Mouse (Mus musculus) kidney, postnatal 36 days (tissue): ENCODE data around the gene Kif7.

Source experiments
- DNase-seq, 2 experiments: peaks; one replicate each; pipeline ENCODE4 v3.0.0; 2021 to 2022; ENCODE audit warnings: mixed read lengths in 2 of 2

The Kif7 gene

GRCm38 (mm10) chr7:79715187-79715981 is at the start of gene Kif7:
TSS of gene Kif7 (minus strand) at chr7:79715720.
- DNase-seq, result peak; percentile 80 to 88

- DNase-seq, result no peak
These were observed 46.6 kb upstream of the Kif7 start for GRCm38 (mm10) chr7:79762106-79762505.

DNA sequence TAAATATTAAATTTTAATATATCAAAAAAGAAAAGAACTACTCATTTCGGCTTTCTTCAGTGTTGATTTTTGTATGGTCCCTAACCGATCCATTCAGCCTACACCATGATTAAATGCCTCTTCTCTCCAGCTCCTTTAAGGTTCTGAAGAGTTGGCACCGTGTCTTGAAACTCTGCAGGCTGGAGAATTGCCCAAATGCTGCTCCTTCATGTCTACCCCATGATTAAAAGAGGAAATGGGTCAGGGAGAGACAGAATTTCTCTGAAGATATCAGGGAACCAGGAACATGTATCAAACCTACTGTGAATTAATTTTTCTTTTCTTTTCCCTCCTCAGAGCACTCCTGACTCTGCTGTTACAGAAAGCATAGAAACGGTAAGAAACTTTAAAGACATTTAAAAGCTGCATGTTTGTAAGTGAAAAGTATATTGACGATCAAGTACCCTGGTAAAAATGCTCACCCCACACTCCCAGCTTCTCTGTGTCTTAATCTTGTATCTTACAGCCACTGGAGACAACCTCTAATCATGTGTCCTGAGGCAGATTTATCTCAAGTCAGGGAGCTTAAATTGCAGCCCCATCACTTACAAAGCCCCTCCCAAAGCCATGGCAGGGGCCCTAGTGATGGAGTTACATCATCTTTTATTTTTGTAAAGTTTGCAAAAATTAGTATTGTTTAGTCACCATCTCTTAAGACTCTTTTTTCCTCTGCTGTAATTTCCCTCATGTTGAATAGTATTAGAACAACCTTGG is 45.8 kb upstream of the Kif7 start:
- DNase-seq, result no peak

DNA sequence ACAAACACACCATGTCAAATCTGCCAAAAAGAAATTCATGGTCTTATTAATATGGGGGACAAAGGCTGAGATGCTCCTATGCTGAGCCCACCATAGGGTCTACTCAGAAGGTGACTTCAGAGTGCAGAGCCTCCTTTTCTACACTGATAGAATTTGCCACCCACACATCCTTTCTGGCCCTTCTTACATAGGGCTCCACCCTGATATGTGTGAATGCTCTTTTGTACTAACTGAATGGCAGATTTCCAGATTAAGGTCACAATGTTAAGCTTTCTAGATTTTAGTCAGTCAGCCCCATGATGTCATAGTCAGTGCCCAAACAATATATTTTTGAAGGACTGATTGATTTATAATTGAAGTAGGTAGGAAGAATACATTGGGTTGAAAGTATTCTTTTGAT is 44.2 kb upstream of the Kif7 start:
- no peak for DNase-seq

DNA sequence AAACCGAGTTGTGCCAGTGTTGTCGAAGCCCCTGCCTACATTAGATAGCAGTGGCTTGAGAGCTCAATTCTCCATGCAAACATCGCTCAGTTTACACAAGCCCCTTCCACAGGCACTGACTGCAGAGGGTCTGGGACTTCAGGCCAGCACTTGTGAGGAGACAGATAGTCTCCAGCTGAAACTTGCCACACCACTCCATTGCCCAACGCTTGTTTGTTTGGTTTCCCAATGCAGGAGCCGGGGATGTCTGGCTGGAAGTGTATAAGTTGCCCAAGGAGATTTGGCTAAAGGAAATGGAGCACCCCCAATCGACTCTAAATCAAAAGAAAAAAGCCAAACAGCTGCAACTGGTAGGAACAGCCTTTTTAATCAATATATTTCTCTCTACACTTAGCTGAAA is 42.7 kb upstream of the Kif7 start:
- no peak for DNase-seq

- DNase-seq, result peak in 1 of 2 experiments; percentile 22
These were observed 40.8 kb upstream of the Kif7 start for GRCm38 (mm10) chr7:79756334-79756733.

- no peak for DNase-seq
These were observed 34.0 kb upstream of the Kif7 start for GRCm38 (mm10) chr7:79749511-79749910.

DNA sequence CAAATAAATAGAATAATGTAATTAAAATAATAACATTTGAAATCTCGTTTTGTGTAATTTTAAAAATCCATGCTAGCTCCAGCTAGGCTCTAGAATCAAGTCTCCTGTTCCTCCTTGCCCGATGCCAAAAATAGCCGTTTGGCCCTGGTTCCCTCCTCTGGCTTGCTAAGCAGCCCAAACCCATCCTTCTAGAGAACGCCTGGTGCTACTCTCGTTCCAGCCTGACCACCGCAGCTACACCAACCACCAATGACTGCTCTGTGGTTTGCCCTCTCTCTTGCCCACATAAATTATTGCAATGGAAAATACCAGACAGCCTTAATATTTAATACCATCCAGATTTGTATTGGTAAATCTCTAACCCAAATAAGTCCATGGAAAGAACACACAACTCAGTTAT is 32.1 kb upstream of the Kif7 start:
- no peak for DNase-seq

DNA sequence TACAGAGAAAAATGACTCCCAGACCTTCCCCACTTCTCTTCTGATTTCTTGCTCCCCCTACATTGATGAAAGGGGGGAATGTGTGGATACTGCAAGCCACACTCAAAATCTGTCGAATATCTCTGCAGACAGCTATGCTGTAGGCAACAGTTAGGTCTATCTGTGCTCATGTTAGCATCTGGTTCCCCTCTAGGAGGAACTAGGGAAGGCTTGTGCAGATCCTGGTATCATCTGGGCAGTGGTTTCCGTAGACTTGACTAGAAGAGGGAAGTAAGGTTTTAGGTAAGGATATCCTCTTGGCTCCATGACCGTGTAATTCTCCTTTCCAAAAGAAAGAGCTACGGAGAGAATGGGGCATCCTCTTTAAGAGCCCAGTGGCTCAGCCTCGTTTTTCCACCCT is 29.1 kb upstream of the Kif7 start:
- DNase-seq, result no peak

GRCm38 (mm10) chr7:79744051-79744450 is 28.5 kb upstream of the Kif7 start:
- DNase-seq, result no peak

- DNase-seq, result peak; percentile 91 to 92
These were observed 27.4 kb upstream of the Kif7 start, which contains the start of the genes Pex11a and Wdr93 for GRCm38 (mm10) chr7:79742659-79743536. TSS of gene Pex11a (minus strand) at chr7:79743131. TSS of gene Wdr93 (plus strand) at chr7:79743163.

DNA sequence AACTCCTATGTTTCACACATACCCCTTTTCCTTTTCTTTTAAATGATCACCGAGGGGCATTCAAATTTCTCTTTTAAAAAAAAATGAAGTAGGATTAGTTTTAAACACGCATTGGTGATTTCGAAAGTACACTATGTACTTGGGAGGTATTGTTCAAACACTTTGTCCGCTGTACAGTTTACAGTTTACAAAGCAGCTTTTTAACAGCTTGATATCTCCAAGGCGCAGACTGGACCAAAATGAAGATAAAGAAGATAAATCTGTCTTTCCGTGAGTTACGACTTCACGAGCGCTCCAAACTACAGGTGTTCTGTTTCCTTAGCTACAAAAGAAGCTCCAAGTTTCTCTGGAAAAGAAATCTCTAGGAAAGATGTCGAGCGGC is 26.7 kb upstream of the Kif7 start:
- DNase-seq, result no peak

DNA sequence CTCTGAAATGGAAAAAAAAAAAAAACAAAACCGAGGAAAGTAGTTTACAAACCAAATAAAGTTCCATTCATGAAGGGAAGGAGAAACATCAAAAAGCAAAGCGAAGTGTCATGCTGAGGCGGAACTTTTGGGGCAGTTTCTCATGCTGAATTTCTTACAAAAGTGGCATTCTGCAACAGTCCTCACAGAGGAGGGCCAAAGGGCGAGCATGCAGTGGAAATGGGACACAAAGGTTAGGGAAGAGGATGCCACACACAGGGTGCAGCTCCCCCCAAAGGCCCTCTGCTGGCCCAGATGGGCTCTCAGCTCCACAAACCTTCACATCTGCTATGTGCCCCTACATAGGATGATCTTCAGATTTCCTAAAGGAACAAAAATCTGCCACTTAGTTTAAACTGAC is 24.8 kb upstream of the Kif7 start:
- peak; percentile 34 to 45 for DNase-seq

DNA sequence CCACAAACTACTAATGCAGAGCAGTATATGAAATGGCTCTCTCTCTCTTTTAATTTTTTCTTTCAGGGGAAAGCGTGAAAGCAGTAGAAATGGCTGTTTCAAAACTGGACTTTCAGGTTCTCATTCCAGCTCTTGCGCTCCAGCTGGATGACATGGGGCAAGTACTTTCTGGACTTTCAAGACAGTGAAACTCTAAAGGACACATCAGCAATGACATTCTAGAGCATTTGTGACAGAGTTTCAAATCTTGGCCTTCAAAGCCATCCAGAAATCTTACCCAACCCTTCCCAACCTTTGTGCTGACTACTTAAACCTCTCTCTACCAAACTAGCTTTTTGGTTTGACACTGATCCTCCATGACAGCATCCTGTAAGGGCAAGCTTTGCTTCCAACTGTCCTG is 23.4 kb upstream of the Kif7 start:
- no peak for DNase-seq

DNA sequence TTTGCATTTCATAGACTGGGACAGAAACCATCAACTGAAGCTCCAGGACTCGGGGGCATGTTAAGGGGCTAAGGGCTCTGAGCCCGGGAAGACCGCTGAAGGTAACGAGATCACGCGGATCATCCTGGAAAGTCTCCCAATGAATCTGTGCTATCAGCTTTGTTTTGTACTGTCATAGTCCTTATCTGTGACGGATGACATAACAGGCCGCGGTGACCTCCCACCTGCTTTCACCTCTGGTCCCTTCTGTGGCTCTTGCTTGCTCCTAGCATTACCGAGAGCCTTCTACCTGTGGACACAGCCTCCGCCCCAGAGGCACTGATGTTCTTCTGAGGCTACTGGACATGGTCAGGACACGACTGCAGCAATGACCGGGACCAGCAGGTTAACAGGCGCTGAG is 21.0 kb upstream of the Kif7 start:
- no peak for DNase-seq

DNA sequence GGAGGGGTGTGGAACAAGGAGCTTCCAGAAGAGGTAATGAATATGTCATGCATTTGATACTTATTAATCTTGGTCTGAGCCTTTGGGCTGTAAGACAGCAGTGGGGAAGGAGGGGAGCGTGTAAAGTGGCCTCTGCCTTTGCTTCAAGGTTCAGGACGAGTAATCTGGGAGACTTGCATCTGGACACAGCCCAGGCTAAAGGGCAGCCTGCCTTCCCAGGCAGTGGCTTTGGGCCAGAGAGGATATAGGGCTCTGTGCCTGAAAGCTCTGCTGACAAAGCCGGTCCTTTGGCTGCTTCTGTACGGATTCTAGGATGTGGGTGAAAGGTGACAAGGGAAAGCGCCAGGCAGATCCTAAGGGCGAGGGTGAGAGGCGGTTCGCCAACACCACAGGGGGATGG is 19.0 kb upstream of the Kif7 start:
- peak; percentile 89 to 95 for DNase-seq

DNA sequence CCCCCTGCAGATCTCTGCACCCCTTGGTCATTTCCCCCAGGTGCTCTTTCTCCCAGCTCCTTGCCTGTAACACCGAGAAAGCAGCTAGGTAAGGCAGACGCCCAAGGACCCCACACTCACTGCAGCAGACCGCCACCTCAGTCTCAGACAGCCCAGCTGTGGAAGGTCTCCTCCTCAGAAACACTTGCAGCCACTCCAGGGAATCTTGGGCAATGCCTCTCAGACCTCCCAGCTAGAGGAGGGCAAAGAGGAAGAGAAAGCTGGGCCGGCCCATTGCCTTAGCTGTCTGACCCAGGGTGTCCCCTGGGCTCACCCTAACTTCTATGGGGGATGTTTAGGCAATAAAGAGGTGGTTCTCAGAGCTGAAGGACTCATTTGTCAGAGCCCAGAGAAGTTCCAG is 17.1 kb upstream of the Kif7 start, which contains the start of gene Plin1:
TSS of gene Plin1 (minus strand) at position 282 of the 400 bp plus-strand sequence.
- no peak for DNase-seq

GRCm38 (mm10) chr7:79731438-79731837 is 15.9 kb upstream of the Kif7 start:
- no peak for DNase-seq

- peak in 1 of 2 experiments; percentile 55 for DNase-seq
These were observed 14.3 kb upstream of the Kif7 start for GRCm38 (mm10) chr7:79729743-79730370.

DNA sequence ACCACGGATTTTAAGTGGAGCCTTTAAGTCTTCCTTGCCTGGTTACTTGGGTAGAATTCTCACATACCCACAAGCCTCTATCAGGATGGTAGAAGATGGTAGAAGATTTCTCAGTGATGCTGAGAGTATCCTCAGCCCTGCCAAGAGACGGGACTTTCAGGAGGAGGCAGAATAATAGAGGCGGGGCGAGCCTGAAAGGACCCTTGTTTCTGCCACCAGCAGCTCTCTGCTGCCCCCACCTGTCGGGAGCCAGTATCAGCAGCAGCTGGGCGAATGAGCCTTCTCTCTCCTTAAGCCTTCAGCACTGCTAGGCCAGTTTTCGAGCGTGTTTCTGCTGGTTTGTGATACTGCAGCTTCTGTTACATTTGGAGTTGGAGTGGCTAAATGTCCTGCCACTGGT is 13.6 kb upstream of the Kif7 start:
- DNase-seq, result peak; percentile 59 to 86

DNA sequence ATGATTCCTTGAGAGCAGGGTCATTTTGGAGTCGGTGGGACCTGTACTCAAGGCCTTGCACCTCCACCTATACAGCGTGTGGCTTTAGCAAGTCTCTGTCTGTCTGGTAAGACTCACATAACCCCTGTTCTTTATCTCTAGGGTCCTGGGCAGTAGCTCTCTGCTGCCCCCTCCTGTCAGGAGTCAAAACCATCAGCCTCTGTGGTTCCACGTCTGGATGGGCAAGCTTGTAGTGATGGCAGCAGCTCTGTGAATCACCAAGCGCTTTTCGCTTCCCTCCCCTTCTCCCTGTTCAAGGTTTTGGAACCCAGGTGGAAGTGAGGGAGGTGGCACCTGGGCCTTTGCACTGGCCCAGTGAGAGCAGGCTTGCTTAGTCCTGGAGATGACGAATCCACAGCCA is 12.7 kb upstream of the Kif7 start:
- DNase-seq, result peak; percentile 63 to 83

DNA sequence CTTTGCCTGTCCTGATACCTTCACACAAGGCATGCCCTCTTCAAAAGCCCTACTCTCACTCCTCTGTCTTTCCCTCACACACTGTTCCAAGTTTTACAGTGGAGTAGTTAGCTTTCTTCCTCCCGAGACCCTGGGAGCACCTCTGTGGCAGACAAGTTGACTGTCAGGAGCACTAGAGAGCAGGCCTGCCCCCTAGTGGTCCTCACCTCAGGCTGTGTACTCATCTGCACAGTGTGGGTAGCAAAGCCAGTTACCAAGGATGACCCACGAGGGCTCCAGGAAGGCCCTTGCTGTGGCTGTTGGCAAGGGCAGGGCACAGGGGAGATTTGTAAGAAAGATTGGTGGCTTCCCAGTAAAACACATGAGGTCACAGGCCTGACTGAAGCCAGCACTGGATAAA is 11.6 kb upstream of the Kif7 start:
- peak; percentile 71 to 88 for DNase-seq
